18 mouse cellular contexts compared by ENCODE assay signal in the genomic region with DNA sequence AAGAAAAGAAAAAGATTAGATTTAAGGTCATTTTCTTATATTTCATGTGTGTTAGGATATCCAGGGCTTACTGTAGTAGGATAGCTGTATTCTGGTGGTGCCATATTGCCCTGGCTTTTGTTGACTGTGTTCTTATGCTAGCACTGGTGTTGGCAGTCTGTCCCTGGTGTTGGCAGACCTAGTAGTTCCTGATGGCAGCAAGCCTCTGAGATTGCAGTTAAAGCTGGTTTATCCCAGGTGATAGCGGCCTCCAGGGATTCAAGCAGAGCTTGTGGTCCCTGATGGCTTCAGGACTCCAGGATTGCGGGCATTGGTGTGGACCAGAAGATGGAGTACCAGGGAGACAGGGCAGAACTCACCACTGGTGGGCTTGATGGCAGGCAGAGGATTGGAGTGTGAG.
"Had no signal": no experiment of that assay in that cellular context is flagged by ENCODE, and none has a peak within 500 bp of the region (broad histone marks: within the 10 kb centered on the region; RNA-seq: fewer than 3 reads in every experiment).

No protein-coding gene starts in this region.

- ATAC-seq: midbrain, embryonic 16.5 days had no signal

- H3K4me3 ChIP-seq: midbrain, embryonic 10.5 days; midbrain, embryonic 12.5 days; myocyte; neural tube, embryonic 13.5 days; neural tube, embryonic 15.5 days had no signal

- H3K36me3 ChIP-seq: midbrain, embryonic 10.5 days; midbrain, embryonic 12.5 days; neural tube, embryonic 13.5 days; neural tube, embryonic 15.5 days had no signal

- H3K4me2 ChIP-seq: lung, embryonic 14.5 days; midbrain, embryonic 12.5 days; neural tube, embryonic 13.5 days; neural tube, embryonic 15.5 days had no signal

- H3K9ac ChIP-seq: lung, embryonic 14.5 days; midbrain, embryonic 12.5 days; neural tube, embryonic 13.5 days; neural tube, embryonic 15.5 days had no signal

- H3K27ac ChIP-seq: midbrain, embryonic 10.5 days; midbrain, embryonic 12.5 days; neural tube, embryonic 13.5 days; neural tube, embryonic 15.5 days had no signal

- DNase-seq: lung, embryonic 14.5 days; lung, postnatal 10 days; lung, postnatal 4 days; midbrain, embryonic 14.5 days; retina, postnatal 1 day; right cerebral cortex, adult 18-20 months; right cerebral cortex, postnatal 25 days; right cerebral cortex, postnatal 4 days; spleen, adult 18-20 months; thymus, adult 18-20 months; thymus, postnatal 14 days; thymus, postnatal 36 days had no signal

- H3K27me3 ChIP-seq: midbrain, embryonic 12.5 days; neural tube, embryonic 13.5 days; neural tube, embryonic 15.5 days had no signal

- H3K4me1 ChIP-seq: midbrain, embryonic 10.5 days; midbrain, embryonic 12.5 days; neural tube, embryonic 13.5 days; neural tube, embryonic 15.5 days had no signal

- H3K9me3 ChIP-seq: midbrain, embryonic 10.5 days; midbrain, embryonic 12.5 days; neural tube, embryonic 13.5 days; neural tube, embryonic 15.5 days had no signal
